8 mouse cellular contexts compared by ENCODE assay signal in the genomic region with DNA sequence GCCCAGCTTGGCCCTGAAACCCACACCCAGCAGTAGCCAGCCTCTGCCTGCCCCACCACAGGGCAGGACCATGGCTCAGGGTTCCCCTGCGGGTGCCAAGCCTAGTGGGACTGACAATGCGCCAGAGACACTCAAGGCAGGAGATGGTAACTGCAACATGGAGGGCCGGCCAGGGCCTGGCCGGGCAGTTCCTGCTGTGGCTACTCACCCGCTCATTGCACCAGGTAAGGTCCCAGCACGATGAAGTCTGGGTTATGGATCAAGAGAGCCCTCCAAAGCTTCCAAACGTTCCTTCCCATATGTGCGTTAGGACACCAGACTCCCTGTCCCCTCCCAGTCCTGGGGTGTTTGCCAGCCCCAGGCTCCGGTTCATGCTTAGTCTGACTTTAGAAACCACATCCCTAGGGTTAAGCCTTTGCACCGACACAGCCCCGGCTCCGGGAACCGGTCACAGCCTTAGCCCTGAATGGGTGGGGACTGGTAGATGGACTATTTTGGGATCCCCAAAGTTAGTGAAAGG. TPM values are rescaled to one million over a fixed set of nuclear protein-coding genes. Genes with fewer than 3 reads are reported as not detected.
DNase-seq lines count a peak whose midpoint lies in the region; ATAC-seq and TF ChIP-seq lines count a peak whose summit lies in the region.

No protein-coding gene starts in this region.

- H3K4me2 ChIP-seq in hindbrain, embryonic 15.5 days = peak overlapping the region; percentile 46; the same call in 1 of the 2 replicates
- peak overlapping the region; percentile 93 for H3K4me2 ChIP-seq in myocyte (ENCODE audit: low read depth)

- H3K4me3 ChIP-seq in megakaryocyte, embryonic 14.5 days (replicated peaks) = peak overlapping the region; percentile 84
- H3K4me3 ChIP-seq in hindbrain, embryonic 15.5 days = no peak overlapping the region
- H3K4me3 ChIP-seq in myocyte = peak overlapping the region; percentile 24

- ATAC-seq in megakaryocyte, adult 5-6 weeks (ENCODE audit: poor library complexity, severe bottlenecking) = no peak
- ATAC-seq in hindbrain, embryonic 15.5 days (ENCODE audit: low FRiP score, low read depth) = no peak

- no peak overlapping the region for H3K9ac ChIP-seq in hindbrain, embryonic 15.5 days

- peaks cover 96% of the 10 kb centered on the region for H3K36me3 ChIP-seq in megakaryocyte, embryonic 14.5 days (replicated peaks; ENCODE audit: low read length)
- 0 out of 2 replicates have a peak, but pooled peaks cover 2% of the 10 kb centered on the region for H3K36me3 ChIP-seq in hindbrain, embryonic 15.5 days
- H3K36me3 ChIP-seq in myocyte (ENCODE audit: control insufficient read depth, insufficient read depth) = no peaks in the 10 kb centered on the region

- H3K79me2 ChIP-seq in myocyte (ENCODE audit: control insufficient read depth, insufficient read depth) = no peaks in the 10 kb centered on the region

- peak; percentile 58 to 60 for DNase-seq in cerebellum, postnatal 25 days
- DNase-seq in ovary, postnatal 36 days (ENCODE audit: low spot score) = no peak
- no peak for DNase-seq in spleen, postnatal 14 days (ENCODE audit: low spot score in 2 of 2)
- DNase-seq in T-cell, adult 2 months (ENCODE audit: low spot score) = no peak

- no peaks in the 10 kb centered on the region for H3K27me3 ChIP-seq in megakaryocyte, embryonic 14.5 days (replicated peaks)
- no peaks in the 10 kb centered on the region for H3K27me3 ChIP-seq in hindbrain, embryonic 15.5 days
- H3K27me3 ChIP-seq in myocyte (ENCODE audit: control insufficient read depth, insufficient read depth, insufficient read length) = no peaks in the 10 kb centered on the region

- peaks cover 72% of the 10 kb centered on the region for H3K4me1 ChIP-seq in megakaryocyte, embryonic 14.5 days
- H3K4me1 ChIP-seq in hindbrain, embryonic 15.5 days (replicated peaks) = peaks cover 45% of the 10 kb centered on the region

- no peak overlapping the region for H3K27ac ChIP-seq in hindbrain, embryonic 15.5 days (replicated peaks)

- peak overlapping the region; percentile 1 for H3ac ChIP-seq in myocyte (ENCODE audit: control insufficient read depth, insufficient read length)

- TF ChIP-seq POLR2A in myocyte (IDR thresholded peaks at IDR 0.05; ENCODE audit: insufficient read length, low read depth) = peak; percentile 34

- no peaks in the 10 kb centered on the region for H3K9me3 ChIP-seq in megakaryocyte, embryonic 14.5 days
- no peaks in the 10 kb centered on the region for H3K9me3 ChIP-seq in hindbrain, embryonic 15.5 days

- 38% methylated on average over 13 of the region's 13 CpGs for WGBS in hindbrain, embryonic 15.5 days

TF ChIP-seq in myocyte, 11 proteins besides CTCF, POLR2A, EP300 and RAD21:
- TF ChIP-seq MYOD1 (IDR thresholded peaks at IDR 0.05; ENCODE audit: control insufficient read depth in 1 of 3, insufficient read length in 2 of 3, low read depth in 2 of 3) = peak in 1 of 3 experiments; percentile 3
- no peak for TF ChIP-seq REST (IDR thresholded peaks at IDR 0.05; ENCODE audit: insufficient read depth, insufficient read length)

RNA-seq across cellular contexts. Expression of a gene that starts 43.0 kb away (rescaled TPM):
- 0.49 TPM in 1 of 2 replicates, not detected in the other for polyA plus RNA-seq in megakaryocyte, embryonic 14.5 days (2012; ENCODE audit: insufficient read depth, low replicate concordance)
- total RNA-seq in megakaryocyte, adult 5-6 weeks (2015) = 0.09 and 0.21 TPM in 2 replicates
- total RNA-seq in megakaryocyte, adult 5-6 weeks (2017) = 0.11 TPM in 1 of 2 replicates, not detected in the other
- polyA plus RNA-seq in hindbrain, embryonic 15.5 days (2015; fragmentation: Nextera tagmentation; extraction: Ambion mirVana) = 0.18 and 0.24 TPM in 2 replicates
- 0.13 TPM for polyA plus RNA-seq in myocyte (2012; fragmentation: generic; extraction: Trizol)

RNA-seq across cellular contexts. Expression of a gene that starts 57.7 kb away (rescaled TPM):
- 56.0 and 121 TPM in 2 replicates for polyA plus RNA-seq in megakaryocyte, embryonic 14.5 days (2012; ENCODE audit: insufficient read depth, low replicate concordance)
- total RNA-seq in megakaryocyte, adult 5-6 weeks (2015) = 34.1 and 34.5 TPM in 2 replicates
- total RNA-seq in megakaryocyte, adult 5-6 weeks (2017) = 17.0 and 18.8 TPM in 2 replicates
- polyA plus RNA-seq in hindbrain, embryonic 15.5 days (2015; fragmentation: Nextera tagmentation; extraction: Ambion mirVana) = 67.0 and 71.5 TPM in 2 replicates
- polyA plus RNA-seq in myocyte (2012; fragmentation: generic; extraction: Trizol) = 100 TPM

Comparison
In these comparisons a context has a peak if more than half of its experiments do, and no peak if none do; other contexts are left out.
1. DNase-seq: peak in cerebellum, postnatal 25 days (2 of 2); none in ovary, postnatal 36 days (single experiment), spleen, postnatal 14 days (0 of 2) and T-cell, adult 2 months (single experiment).